Mouse (Mus musculus) hindbrain, embryonic 10.5 days (tissue): Measurements from ENCODE around the gene Zbtb7a. TPM values are rescaled to one million over a fixed set of nuclear protein-coding genes. Genes with fewer than 3 reads are reported as not detected.

Source experiments
- DNase-seq: peaks from one replicate; pipeline ENCODE4 v3.0.0-alpha.2; 2017; ENCODE audit warnings: low spot score
- H3K27ac ChIP-seq: fragments of 300-500 bp; sonication (generic); 2 replicates; pipeline ENCODE4 v1.5.1; 2016; ENCODE audit warnings: mild to moderate bottlenecking, moderate library complexity
- H3K27me3 ChIP-seq: fragments of 300-500 bp; sonication (generic); 2 replicates; pipeline ENCODE4 v1.6.1; 2016; ENCODE audit warnings: mild to moderate bottlenecking; ENCODE audit not compliant: poor library complexity, insufficient read depth, severe bottlenecking
- H3K36me3 ChIP-seq: fragments of 300-500 bp; sonication (generic); 2 replicates; pipeline ENCODE4 v1.6.1; 2016; ENCODE audit warnings: mild to moderate bottlenecking, moderate library complexity
- H3K4me1 ChIP-seq: fragments of 300-500 bp; sonication (generic); replicated peaks from 2 replicates; pipeline ENCODE4 v1.6.1; 2016; ENCODE audit warnings: mild to moderate bottlenecking
- H3K4me3 ChIP-seq: fragments of 300-500 bp; sonication (generic); 2 replicates; pipeline ENCODE4 v1.5.1; 2016; ENCODE audit warnings: mild to moderate bottlenecking, moderate library complexity
- H3K9me3 ChIP-seq: fragments of 300-500 bp; sonication (generic); 2 replicates; pipeline ENCODE4 v1.6.1; 2016; ENCODE audit warnings: mild to moderate bottlenecking, moderate library complexity
- WGBS: fragments of 180-500 bp; shearing (Covaris S2); methylation state at CpG from one replicate; pipeline ENCODE4 v1.1.7; 2016; 5-methylcytosine and 5-hydroxymethylcytosine counted together
- polyA plus RNA-seq: library from polyadenylated mRNA; unstranded; fragments of >200 nt; fragmentation: Nextera tagmentation; extraction: Ambion mirVana; gene quantifications from 2 replicates; pipeline ENCODE4 v1.2.1, GENCODE M21; 2016

The Zbtb7a gene
- polyA plus RNA-seq, 1 experiment from 2014 or later: 12.4 TPM

GRCm38 (mm10) chr10:81190912-81191321 is 55.9 kb downstream of the Zbtb7a start:
- Histone ChIP-seq H3K36me3 (peaks cover 50% of the 10 kb centered on the region), H3K27ac (no peak overlapping the region), H3K9me3 (no peaks in the 10 kb centered on the region), H3K27me3 (peaks cover 30% of the 10 kb centered on the region), H3K4me1 (peaks cover 42% of the 10 kb centered on the region), H3K4me3 (0 out of 2 replicates have a peak overlapping the region, but pooled peaks have one; percentile 16)
- 74% methylated on average over 6 of the region's 6 CpGs for WGBS
- no peak for DNase-seq

GRCm38 (mm10) chr10:81191342-81191982 is 56.4 kb downstream of the Zbtb7a start:
- no peak for DNase-seq
- no peaks in the 10 kb centered on the region for H3K9me3 ChIP-seq
- no peak overlapping the region for H3K27ac ChIP-seq
- 91% methylated on average over 18 of the region's 18 CpGs for WGBS
- H3K4me1 ChIP-seq: peaks cover 42% of the 10 kb centered on the region
- H3K36me3 ChIP-seq: peaks cover 48% of the 10 kb centered on the region
- H3K27me3 ChIP-seq: peaks cover 36% of the 10 kb centered on the region
- peak overlapping the region; percentile 74; the same call in 1 of the 2 replicates for H3K4me3 ChIP-seq

GRCm38 (mm10) chr10:81192270-81192967 is 57.4 kb downstream of the Zbtb7a start:
- Histone ChIP-seq H3K36me3 (peaks cover 38% of the 10 kb centered on the region), H3K4me3 (peak overlapping the region; percentile 74), H3K27me3 (peaks cover 45% of the 10 kb centered on the region), H3K4me1 (peaks cover 42% of the 10 kb centered on the region), H3K9me3 (no peaks in the 10 kb centered on the region), H3K27ac (peak overlapping the region; percentile 93)
- peak; percentile 79 for DNase-seq
- WGBS: under 1% methylated on average over 93 of the region's 93 CpGs

GRCm38 (mm10) chr10:81192968-81193501 is 58.0 kb downstream of the Zbtb7a start:
- DNase-seq: no peak
- H3K4me3 ChIP-seq: peak overlapping the region; percentile 74
- WGBS: 8% methylated on average over 19 of the region's 19 CpGs
- peaks cover 48% of the 10 kb centered on the region for H3K27me3 ChIP-seq
- peaks cover 32% of the 10 kb centered on the region for H3K36me3 ChIP-seq
- H3K4me1 ChIP-seq: peaks cover 42% of the 10 kb centered on the region
- peak overlapping the region; percentile 93 for H3K27ac ChIP-seq
- H3K9me3 ChIP-seq: no peaks in the 10 kb centered on the region

GRCm38 (mm10) chr10:81193991-81194774 is 59.2 kb downstream of the Zbtb7a start:
- 15% methylated on average over 37 of the region's 37 CpGs for WGBS
- peaks cover 49% of the 10 kb centered on the region for H3K27me3 ChIP-seq

GRCm38 (mm10) chr10:81195300-81195699 is 60.3 kb downstream of the Zbtb7a start:
- H3K4me1 ChIP-seq: peaks cover 39% of the 10 kb centered on the region
- H3K27ac ChIP-seq: no peak overlapping the region
- 65% methylated on average over 4 of the region's 4 CpGs for WGBS
- no peak for DNase-seq
- H3K36me3 ChIP-seq: peaks cover 13% of the 10 kb centered on the region
- H3K9me3 ChIP-seq: no peaks in the 10 kb centered on the region
- H3K4me3 ChIP-seq: no peak overlapping the region
- H3K27me3 ChIP-seq: peaks cover 60% of the 10 kb centered on the region

More at GRCm38 (mm10) chr10:81193991-81194774, 59.2 kb downstream of the Zbtb7a start:
- Histone ChIP-seq H3K9me3 (no peaks in the 10 kb centered on the region), H3K36me3 (peaks cover 22% of the 10 kb centered on the region), H3K27ac (no peak overlapping the region), H3K4me3 (peak overlapping the region; percentile 20), H3K4me1 (peaks cover 42% of the 10 kb centered on the region)
- DNase-seq: no peak

GRCm38 (mm10) chr10:81196470-81197065 is 61.5 kb downstream of the Zbtb7a start:
- Histone ChIP-seq H3K36me3 (peaks cover under 1% of the 10 kb centered on the region), H3K27ac (no peak overlapping the region), H3K27me3 (peaks cover 63% of the 10 kb centered on the region), H3K4me1 (peaks cover 30% of the 10 kb centered on the region), H3K4me3 (no peak overlapping the region), H3K9me3 (no peaks in the 10 kb centered on the region)
- 67% methylated on average over 11 of the region's 11 CpGs for WGBS
- DNase-seq: no peak

- 0 out of 2 replicates have a peak overlapping the region, but pooled peaks have one; percentile 6 for H3K4me3 ChIP-seq
- H3K27me3 ChIP-seq: peaks cover 63% of the 10 kb centered on the region
- no peak overlapping the region for H3K27ac ChIP-seq
- H3K36me3 ChIP-seq: no peaks in the 10 kb centered on the region
- 55% methylated on average over 6 of the region's 6 CpGs for WGBS
- DNase-seq: no peak
- H3K4me1 ChIP-seq: peaks cover 28% of the 10 kb centered on the region
- H3K9me3 ChIP-seq: no peaks in the 10 kb centered on the region
Measured at GRCm38 (mm10) chr10:81197305-81197704, 62.3 kb downstream of the Zbtb7a start.

- Histone ChIP-seq H3K4me1 (peaks cover 21% of the 10 kb centered on the region), H3K27me3 (peaks cover 59% of the 10 kb centered on the region), H3K27ac (no peak overlapping the region), H3K4me3 (no peak overlapping the region), H3K36me3 (no peaks in the 10 kb centered on the region), H3K9me3 (no peaks in the 10 kb centered on the region)
- 3% methylated on average over 9 of the region's 9 CpGs for WGBS
- DNase-seq: peak; percentile 65
Measured at GRCm38 (mm10) chr10:81198230-81198629, 63.2 kb downstream of the Zbtb7a start.

- Histone ChIP-seq H3K9me3 (no peaks in the 10 kb centered on the region), H3K27me3 (peaks cover 52% of the 10 kb centered on the region), H3K27ac (no peak overlapping the region), H3K4me3 (no peak overlapping the region), H3K36me3 (no peaks in the 10 kb centered on the region), H3K4me1 (peaks cover 19% of the 10 kb centered on the region)
- DNase-seq: no peak
- WGBS: 89% methylated on average over 6 of the region's 6 CpGs
Measured at GRCm38 (mm10) chr10:81198990-81199389, 64.0 kb downstream of the Zbtb7a start.

GRCm38 (mm10) chr10:81200141-81200540 is 65.1 kb downstream of the Zbtb7a start:
- Histone ChIP-seq H3K27me3 (peaks cover 40% of the 10 kb centered on the region), H3K27ac (no peak overlapping the region), H3K4me3 (no peak overlapping the region), H3K9me3 (no peaks in the 10 kb centered on the region), H3K36me3 (no peaks in the 10 kb centered on the region), H3K4me1 (0 out of 2 replicates have a peak, but pooled peaks cover 11% of the 10 kb centered on the region)
- WGBS: 88% methylated on average over 13 of the region's 13 CpGs
- DNase-seq: no peak

- DNase-seq: no peak
- Histone ChIP-seq H3K4me1 (0 out of 2 replicates have a peak, but pooled peaks cover 11% of the 10 kb centered on the region), H3K27ac (no peak overlapping the region), H3K27me3 (peaks cover 34% of the 10 kb centered on the region), H3K9me3 (no peaks in the 10 kb centered on the region), H3K36me3 (no peaks in the 10 kb centered on the region), H3K4me3 (no peak overlapping the region)
- 81% methylated on average over 20 of the region's 20 CpGs for WGBS
Measured at GRCm38 (mm10) chr10:81200605-81201287, 65.7 kb downstream of the Zbtb7a start.
